Mouse (Mus musculus) lung, postnatal 0 days (tissue): ENCODE results near the gene Bco2.
A peak's percentile ranks its signal among the peaks of the same experiment; 100 is the strongest.

ENCODE experiments used
- CTCF ChIP-seq: IDR thresholded peaks from 2 replicates; pipeline ENCODE4 v1.5.1; 2016; ENCODE audit warnings: antibody characterized with exemption, mild to moderate bottlenecking
- EP300 ChIP-seq: IDR thresholded peaks from 2 replicates; pipeline ENCODE4 v1.6.1; 2016; ENCODE audit warnings: antibody characterized with exemption, mild to moderate bottlenecking, control low read depth

DNA sequence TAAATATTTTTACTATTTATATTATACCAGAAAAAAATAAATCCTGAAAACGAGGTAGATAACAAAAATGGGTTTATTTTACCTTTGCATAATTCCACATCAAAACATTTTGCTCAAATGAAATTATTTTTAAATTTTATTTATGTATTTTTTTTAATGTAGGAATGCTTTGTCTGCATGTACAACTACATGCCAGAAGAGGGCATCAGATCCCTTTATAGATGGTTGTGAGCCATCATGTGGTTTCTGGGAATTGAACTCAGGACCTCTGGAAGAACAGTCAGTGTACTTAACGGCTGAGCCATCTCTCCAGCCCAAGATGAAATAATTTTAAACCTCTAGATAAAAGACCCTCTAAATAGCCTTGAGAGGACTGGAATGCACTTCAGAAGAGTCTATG is 33.4 kb downstream of the Bco2 start:
- TF ChIP-seq CTCF, result 0 out of 2 replicates have a peak, but pooled peaks have one; percentile 14
- no peak for TF ChIP-seq EP300
